ENCODE assay signal across 25 mouse cellular contexts in genomic region chr1:88486336-88486735, GRCm38 (mm10). TPM values are rescaled to one million over a fixed set of nuclear protein-coding genes. Genes with fewer than 3 reads are reported as not detected.
A peak's percentile ranks its signal among the peaks of the same experiment; 100 is the strongest.
DNase-seq lines count a peak whose midpoint lies in the region; ATAC-seq and TF ChIP-seq lines count a peak whose summit lies in the region.
"Had no signal": no experiment of that assay in that cellular context is flagged by ENCODE, and none has a peak within 500 bp of the region (broad histone marks: within the 10 kb centered on the region; RNA-seq: fewer than 3 reads in every experiment).

No protein-coding gene starts in this region.

- no peaks in the 10 kb centered on the region for H3K27me3 ChIP-seq in kidney, postnatal 0 days (ENCODE audit: insufficient read depth, low read length)
- H3K27me3 ChIP-seq in liver, embryonic 14.5 days (ENCODE audit: control insufficient read depth, insufficient read depth, low read length), result no peaks in the 10 kb centered on the region
- no peaks in the 10 kb centered on the region for H3K27me3 ChIP-seq in liver, embryonic 11.5 days (replicated peaks; ENCODE audit: control insufficient read depth, insufficient read depth, low read length)
- H3K27me3 ChIP-seq: forebrain, embryonic 13.5 days; hindbrain, embryonic 13.5 days; Patski had no signal

- no peaks in the 10 kb centered on the region for H3K36me3 ChIP-seq in kidney, postnatal 0 days (ENCODE audit: insufficient read depth, low read length)
- H3K36me3 ChIP-seq in liver, embryonic 14.5 days (replicated peaks; ENCODE audit: control insufficient read depth, insufficient read depth, low read depth), result no peaks in the 10 kb centered on the region
- H3K36me3 ChIP-seq in liver, embryonic 11.5 days (ENCODE audit: control insufficient read depth, insufficient read depth, low read length), result no peaks in the 10 kb centered on the region
- H3K36me3 ChIP-seq: embryonic facial prominence, embryonic 10.5 days; hindbrain, embryonic 13.5 days had no signal

- H3K9me3 ChIP-seq in kidney, postnatal 0 days (replicated peaks; ENCODE audit: low read length), result no peaks in the 10 kb centered on the region
- no peaks in the 10 kb centered on the region for H3K9me3 ChIP-seq in liver, embryonic 14.5 days (ENCODE audit: control insufficient read depth, low read length)
- H3K9me3 ChIP-seq in liver, embryonic 11.5 days (ENCODE audit: control insufficient read depth, low read length), result no peaks in the 10 kb centered on the region
- H3K9me3 ChIP-seq: embryonic facial prominence, embryonic 10.5 days; forebrain, embryonic 13.5 days; hindbrain, embryonic 13.5 days had no signal

- no peak overlapping the region for H3K27ac ChIP-seq in kidney, postnatal 0 days
- peak overlapping the region; percentile 25; the same call in 1 of the 2 replicates for H3K27ac ChIP-seq in liver, embryonic 14.5 days
- H3K27ac ChIP-seq in liver, embryonic 11.5 days (ENCODE audit: low read depth, low read length), result no peak overlapping the region
- H3K27ac ChIP-seq: embryonic facial prominence, embryonic 10.5 days; forebrain, embryonic 13.5 days; hindbrain, embryonic 13.5 days; hindbrain, postnatal 0 days had no signal

- H3K4me1 ChIP-seq in kidney, postnatal 0 days (replicated peaks; ENCODE audit: insufficient read depth, low read length), result no peaks in the 10 kb centered on the region
- H3K4me1 ChIP-seq in liver, embryonic 14.5 days (replicated peaks; ENCODE audit: control insufficient read depth in 2 of 2, insufficient read depth in 2 of 2, low read length in 1 of 2), result peaks cover 59 to 72% of the 10 kb centered on the region in 2 experiments
- peaks cover 50% of the 10 kb centered on the region for H3K4me1 ChIP-seq in liver, embryonic 11.5 days (replicated peaks; ENCODE audit: control insufficient read depth, insufficient read depth, low read length)

- WGBS in kidney, postnatal 0 days, result 61% methylated on average over 4 of the region's 4 CpGs
- WGBS in liver, embryonic 14.5 days (ENCODE audit: insufficient replicate concordance), result 68% methylated on average over 4 of the region's 4 CpGs
- 73% methylated on average over 4 of the region's 4 CpGs for WGBS in liver, embryonic 11.5 days

- ATAC-seq in kidney, postnatal 0 days (replicated peaks; ENCODE audit: low FRiP score, low read depth), result no peak
- no peak for ATAC-seq in liver, embryonic 14.5 days (ENCODE audit: insufficient read depth)
- no peak for ATAC-seq in liver, embryonic 11.5 days (replicated peaks; ENCODE audit: low FRiP score)
- ATAC-seq: activated CD4-positive, CD25-positive, alpha-beta regulatory T cell, adult 4 months; forebrain, embryonic 13.5 days; forebrain, postnatal 0 days; hindbrain, postnatal 0 days; Patski had no signal

- no peak for TF ChIP-seq EP300 in liver, embryonic 14.5 days (IDR thresholded peaks at IDR 0.05; ENCODE audit: low read depth)

- DNase-seq in heart, adult 11 months, result peak; percentile 92
- DNase-seq in heart, adult 8-10 months (ENCODE audit: low spot score), result no peak
- DNase-seq in kidney, postnatal 0 days (ENCODE audit: low spot score), result peak; percentile 44
- DNase-seq in kidney, adult 9 months, result no peak
- DNase-seq in liver, embryonic 14.5 days (ENCODE audit: low read depth in 3 of 3, low spot score in 3 of 3), result no peak
- DNase-seq in liver, embryonic 11.5 days (ENCODE audit: low spot score), result no peak
- peak; percentile 38 for DNase-seq in mesoderm, embryonic 11.5 days (ENCODE audit: low read depth, low spot score)
- no peak for DNase-seq in lung, postnatal 14 days
- DNase-seq: adrenal gland, postnatal 14 days; cerebellum, adult 8-10 months; cerebellum, postnatal 25 days; forebrain, postnatal 0 days; gastrocnemius, postnatal 14 days had no signal

- H3K4me3 ChIP-seq in kidney, postnatal 0 days (replicated peaks; ENCODE audit: low read depth, low read length), result no peak overlapping the region
- H3K4me3 ChIP-seq in liver, embryonic 14.5 days (ENCODE audit: insufficient read depth in 1 of 2, low read depth in 2 of 2, low read length in 2 of 2), result no peak overlapping the region
- H3K4me3 ChIP-seq in liver, embryonic 11.5 days (ENCODE audit: low read depth, low read length), result no peak overlapping the region
- H3K4me3 ChIP-seq: embryonic facial prominence, embryonic 10.5 days; forebrain, embryonic 13.5 days; hindbrain, embryonic 13.5 days had no signal

- no peak overlapping the region for H3K9ac ChIP-seq in kidney, postnatal 0 days (ENCODE audit: low read depth, low read length)
- H3K9ac ChIP-seq in liver, embryonic 14.5 days (replicated peaks), result no peak overlapping the region
- no peak overlapping the region for H3K9ac ChIP-seq in liver, embryonic 11.5 days (ENCODE audit: low read depth, low read length)
- H3K9ac ChIP-seq: forebrain, embryonic 13.5 days; forebrain, postnatal 0 days; hindbrain, embryonic 13.5 days had no signal

- no peak for TF ChIP-seq CTCF in kidney, postnatal 0 days (IDR thresholded peaks at IDR 0.05; ENCODE audit: low read depth)
- TF ChIP-seq CTCF in liver, embryonic 14.5 days (IDR thresholded peaks at IDR 0.05; ENCODE audit: low read depth), result no peak

- H3K4me2 ChIP-seq in kidney, postnatal 0 days (ENCODE audit: low read length), result no peak overlapping the region
- no peak overlapping the region for H3K4me2 ChIP-seq in liver, embryonic 14.5 days (ENCODE audit: low read depth)
- no peak overlapping the region for H3K4me2 ChIP-seq in liver, embryonic 11.5 days
- H3K4me2 ChIP-seq: forebrain, embryonic 13.5 days; heart, embryonic 11.5 days; hindbrain, embryonic 13.5 days had no signal

RNA-seq across cellular contexts. Expression of gene Glrp1, which starts 23.5 kb away (rescaled TPM):
- total RNA-seq in heart, adult 8-10 months (2022), result under 1 TPM in 1 of 4 experiments, not detected in 3; 0.19 TPM
- 0.09 TPM in 1 of 2 replicates, not detected in the other for polyA plus RNA-seq in kidney, postnatal 0 days (2015; fragmentation: Nextera tagmentation; extraction: Ambion mirVana)
- 0.05 and 0.09 TPM in 2 replicates for polyA plus RNA-seq in liver, embryonic 14.5 days (2012; rRNA removed)
- not detected in 2 replicates for polyA plus RNA-seq in liver, embryonic 14.5 days (2014; fragmentation: Nextera tagmentation; extraction: Ambion mirVana)
- polyA plus RNA-seq in liver, embryonic 11.5 days (2014; fragmentation: Nextera tagmentation; extraction: Ambion mirVana), result 0.08 TPM in 1 of 2 replicates, not detected in the other
- total RNA-seq: adrenal gland, adult 18-20 months; adrenal gland, postnatal 14 days; gastrocnemius, adult 18-20 months; gastrocnemius, postnatal 14 days; hindbrain, postnatal 0 days; MEL had no signal
- polyA plus RNA-seq: activated CD4-positive, CD25-positive, alpha-beta regulatory T cell, adult 4 months; embryonic facial prominence, embryonic 14.5 days; forebrain, embryonic 13.5 days; hindbrain, embryonic 13.5 days; hindbrain, postnatal 0 days; intestine, embryonic 14.5 days; Patski had no signal

Comparison
In these comparisons a context has a peak if more than half of its experiments do, and no peak if none do; other contexts are left out.
1. DNase-seq: peak in heart, adult 11 months (single experiment), kidney, postnatal 0 days (single experiment) and mesoderm, embryonic 11.5 days (single experiment); none in heart, adult 8-10 months (single experiment), kidney, adult 9 months (single experiment), liver, embryonic 14.5 days (0 of 3), liver, embryonic 11.5 days (single experiment) and lung, postnatal 14 days (single experiment).